Mouse (Mus musculus) hindbrain, postnatal 0 days (tissue): ENCODE results near the gene Gart. TPM values are rescaled to one million over a fixed set of nuclear protein-coding genes. Genes with fewer than 3 reads are reported as not detected.

Experiments used
- ATAC-seq: fragments of 200-750 bp; cut with Nextera tagmentation; 2 replicates; pipeline ENCODE4 v1.8.0; 2017; ENCODE audit warnings: mild to moderate bottlenecking, moderate TSS enrichment, moderate library complexity
- DNase-seq: peaks from one replicate; pipeline ENCODE4 v3.0.0-alpha.2; 2015; ENCODE audit warnings: low spot score
- H3K27ac ChIP-seq: fragments of 300-500 bp; sonication (generic); 2 replicates; pipeline ENCODE4 v1.5.1; 2014; ENCODE audit warnings: mild to moderate bottlenecking
- H3K27me3 ChIP-seq: fragments of 300-500 bp; sonication (generic); 2 replicates; pipeline ENCODE4 v1.6.1; 2014; ENCODE audit warnings: low read length, mixed read lengths; ENCODE audit not compliant: insufficient read depth
- H3K36me3 ChIP-seq: fragments of 300-500 bp; sonication (generic); 2 replicates; pipeline ENCODE4 v1.6.1; 2014; ENCODE audit warnings: low read length, mixed read lengths; ENCODE audit not compliant: insufficient read depth
- H3K4me1 ChIP-seq: fragments of 300-500 bp; sonication (generic); 2 replicates; pipeline ENCODE4 v1.6.1; 2014; ENCODE audit warnings: antibody characterized with exemption, low read length, mixed read lengths; ENCODE audit not compliant: insufficient read depth
- H3K4me2 ChIP-seq: fragments of 300-500 bp; sonication (generic); 2 replicates; pipeline ENCODE4 v1.6.1; 2014; ENCODE audit warnings: low read depth, mild to moderate bottlenecking, low read length, moderate library complexity, mixed read lengths
- H3K4me3 ChIP-seq: fragments of 300-500 bp; sonication (generic); 2 replicates; pipeline ENCODE4 v1.5.1; 2014; ENCODE audit warnings: low read length
- H3K9ac ChIP-seq: fragments of 300-500 bp; sonication (generic); replicated peaks from 2 replicates; pipeline ENCODE4 v1.6.1; 2014; ENCODE audit warnings: mild to moderate bottlenecking, low read length, moderate library complexity, mixed read lengths
- H3K9me3 ChIP-seq: fragments of 300-500 bp; sonication (generic); 2 replicates; pipeline ENCODE4 v1.6.1; 2016; ENCODE audit warnings: low read length, mixed read lengths
- CTCF ChIP-seq: IDR thresholded peaks from 2 replicates; pipeline ENCODE4 v1.5.1; 2016; ENCODE audit warnings: antibody characterized with exemption, control low read depth, low read depth
- WGBS: fragments of 180-500 bp; shearing (Covaris S2); extraction: QIAGEN DNeasy Blood & Tissue Kit; methylation state at CpG from one replicate; pipeline ENCODE4 v1.1.7; 2014; 5-methylcytosine and 5-hydroxymethylcytosine counted together
- polyA plus RNA-seq: library from polyadenylated mRNA; unstranded; fragments of >200 nt; fragmentation: Nextera tagmentation; extraction: Ambion mirVana; gene quantifications from 2 replicates; pipeline ENCODE4 v1.2.1, GENCODE M21; 2015
- total RNA-seq: library from RNA; depleted of rRNA; stranded (reverse); fragments of >200 nt; gene quantifications from 2 replicates; pipeline ENCODE4 v1.2.3, GENCODE M21; 2014; rRNA removed

Gart gene
- total RNA-seq (40.9 and 50.2 TPM in 2 replicates), polyA plus RNA-seq (46.2 and 46.6 TPM in 2 replicates)

- TF ChIP-seq CTCF = no peak
- WGBS = under 1% methylated on average over 53 of the region's 59 CpGs
- Histone ChIP-seq H3K36me3 (peaks cover 5% of the 10 kb centered on the region), H3K9me3 (no peaks in the 10 kb centered on the region), H3K9ac (peak within 1 kb of the TSS; percentile 74), H3K4me1 (peaks cover 7% of the 10 kb centered on the region; the same call in 1 of the 2 replicates), H3K27me3 (no peaks in the 10 kb centered on the region), H3K4me3 (peak within 1 kb of the TSS; percentile 81), H3K27ac (peak within 1 kb of the TSS; percentile 97), H3K4me2 (peak within 1 kb of the TSS; percentile 76)
- DNase-seq (peak; percentile 95), ATAC-seq (peak; percentile 88)
Measured at GRCm38 (mm10) chr16:91646681-91647419, at the start of gene Gart. TSS of gene Gart (minus strand) at chr16:91646952.

GRCm38 (mm10) chr16:91695108-91695755 is 48.5 kb upstream of the Gart start:
- Histone ChIP-seq H3K27ac (peak overlapping the region; percentile 22; the same call in 1 of the 2 replicates), H3K36me3 (peaks cover 36% of the 10 kb centered on the region), H3K4me1 (no peaks in the 10 kb centered on the region), H3K4me2 (no peak overlapping the region), H3K9me3 (no peaks in the 10 kb centered on the region), H3K9ac (no peak overlapping the region), H3K27me3 (no peaks in the 10 kb centered on the region), H3K4me3 (no peak overlapping the region)
- DNase-seq (no peak), ATAC-seq (no peak)
- WGBS = 66% methylated on average over 8 of the region's 8 CpGs
- no peak for TF ChIP-seq CTCF

- peak; percentile 97 for TF ChIP-seq CTCF
- peak; percentile 97 for ATAC-seq
- Histone ChIP-seq H3K27me3 (no peaks in the 10 kb centered on the region), H3K9me3 (no peaks in the 10 kb centered on the region), H3K9ac (no peak overlapping the region), H3K4me3 (no peak overlapping the region), H3K4me1 (no peaks in the 10 kb centered on the region), H3K36me3 (peaks cover 33% of the 10 kb centered on the region), H3K4me2 (no peak overlapping the region), H3K27ac (0 out of 2 replicates have a peak overlapping the region, but pooled peaks have one; percentile 22)
- 33% methylated on average over 14 of the region's 14 CpGs for WGBS
- peak; percentile 93 for DNase-seq
Measured at GRCm38 (mm10) chr16:91694455-91695084, 47.8 kb upstream of the Gart start.

- Histone ChIP-seq H3K27me3 (no peaks in the 10 kb centered on the region), H3K4me2 (peak overlapping the region; percentile 87; the same call in 1 of the 2 replicates), H3K9me3 (no peaks in the 10 kb centered on the region), H3K9ac (no peak overlapping the region), H3K4me1 (no peaks in the 10 kb centered on the region), H3K27ac (no peak overlapping the region), H3K36me3 (peaks cover 24% of the 10 kb centered on the region), H3K4me3 (no peak overlapping the region)
- no peak for DNase-seq
- 44% methylated on average over 7 of the region's 7 CpGs for WGBS
- no peak for ATAC-seq
- no peak for TF ChIP-seq CTCF
Measured at GRCm38 (mm10) chr16:91689791-91690190, 43.0 kb upstream of the Gart start.

GRCm38 (mm10) chr16:91688619-91689334 is 42.0 kb upstream of the Gart start, which contains the start of gene Donson:
TSS of gene Donson (minus strand) at chr16:91688770.
- H3K9ac ChIP-seq = peak within 1 kb of the TSS; percentile 90
- peak within 1 kb of the TSS; percentile 88 for H3K27ac ChIP-seq
- ATAC-seq (peak; percentile 99), DNase-seq (peak; percentile 97)
- WGBS = under 1% methylated on average over 45 of the region's 71 CpGs
- no peaks in the 10 kb centered on the region for H3K4me1 ChIP-seq
- H3K4me3 ChIP-seq = peak within 1 kb of the TSS; percentile 93
- no peaks in the 10 kb centered on the region for H3K9me3 ChIP-seq
- H3K27me3 ChIP-seq = no peaks in the 10 kb centered on the region
- H3K4me2 ChIP-seq = peak within 1 kb of the TSS; percentile 87
- no peak for TF ChIP-seq CTCF
- H3K36me3 ChIP-seq = peaks cover 31% of the 10 kb centered on the region

GRCm38 (mm10) chr16:91688023-91688618 is 41.4 kb upstream of the Gart start:
- Histone ChIP-seq H3K4me3 (peak overlapping the region; percentile 93), H3K4me1 (no peaks in the 10 kb centered on the region), H3K36me3 (peaks cover 36% of the 10 kb centered on the region), H3K4me2 (peak overlapping the region; percentile 87), H3K9me3 (no peaks in the 10 kb centered on the region), H3K9ac (peak overlapping the region; percentile 90), H3K27ac (peak overlapping the region; percentile 88), H3K27me3 (no peaks in the 10 kb centered on the region)
- peak; percentile 40 for DNase-seq
- WGBS = 2% methylated on average over 48 of the region's 51 CpGs
- peak; percentile 55; the same call in 1 of the 2 replicates for ATAC-seq
- no peak for TF ChIP-seq CTCF
